Mouse (Mus musculus) liver, adult 2 months (tissue): ENCODE results near the gene Serp1. TPM values are rescaled to one million over a fixed set of nuclear protein-coding genes. Genes with fewer than 3 reads are reported as not detected.

Source experiments
- DNase-seq: peaks from one replicate; pipeline ENCODE4 v3.0.0-alpha.2; 2011; ENCODE audit warnings: low read depth, low spot score; ENCODE audit errors: extremely low read depth
- H3K27ac ChIP-seq: fragments of 200-500 bp; replicated peaks from 2 replicates; pipeline ENCODE4 v1.5.1; 2012; ENCODE audit warnings: low read depth, mild to moderate bottlenecking, control low read depth, inconsistent platforms, low read length; ENCODE audit not compliant: insufficient read depth
- H3K27me3 ChIP-seq: fragments of 200-500 bp; 2 replicates; pipeline ENCODE4 v1.6.1; 2012; ENCODE audit warnings: mild to moderate bottlenecking, moderate library complexity, low read length, inconsistent platforms; ENCODE audit not compliant: control insufficient read depth, insufficient read depth
- H3K36me3 ChIP-seq: fragments of 200-500 bp; 2 replicates; pipeline ENCODE4 v1.6.1; 2012; ENCODE audit warnings: low read length, inconsistent platforms; ENCODE audit not compliant: control insufficient read depth, insufficient read depth
- H3K4me1 ChIP-seq: fragments of 200-500 bp; 2 replicates; pipeline ENCODE4 v1.6.1; 2011; ENCODE audit warnings: low read length; ENCODE audit not compliant: control insufficient read depth, insufficient read depth
- H3K4me3 ChIP-seq: fragments of 200-500 bp; 2 replicates; pipeline ENCODE4 v1.5.1; 2011; ENCODE audit warnings: low read depth, mild to moderate bottlenecking, control low read depth, low read length, moderate library complexity; ENCODE audit not compliant: insufficient read depth
- H3K79me2 ChIP-seq: fragments of 200-500 bp; 2 replicates; pipeline ENCODE4 v1.6.1; 2012; ENCODE audit warnings: inconsistent platforms, mild to moderate bottlenecking, low read length, moderate library complexity; ENCODE audit not compliant: control insufficient read depth, insufficient read depth
- H3K9ac ChIP-seq: fragments of 200-500 bp; 2 replicates; pipeline ENCODE4 v1.6.1; 2012; ENCODE audit warnings: low read depth, mild to moderate bottlenecking, control low read depth, inconsistent platforms, low read length
- CTCF ChIP-seq: fragments of 200-500 bp; IDR thresholded peaks from 2 replicates; pipeline ENCODE4 v1.5.1; 2011; ENCODE audit warnings: low read depth, low read length, control low read depth
- POLR2A ChIP-seq: fragments of 200-500 bp; IDR thresholded peaks from 2 replicates; pipeline ENCODE4 v1.6.1; 2011; ENCODE audit warnings: low read length, control low read depth; ENCODE audit not compliant: insufficient read depth; ENCODE audit errors: extremely low read depth
- WGBS: fragments of 180-500 bp; shearing (Covaris S2); methylation state at CpG from one replicate; pipeline ENCODE4 v1.1.7; 2018; 5-methylcytosine and 5-hydroxymethylcytosine counted together
- polyA plus RNA-seq: library from polyadenylated mRNA; depleted of rRNA; stranded (reverse); fragments of >200 nt; gene quantifications from 2 replicates; pipeline ENCODE4 v1.2.3, GENCODE M21; 2012
- total RNA-seq: library from RNA; depleted of rRNA; stranded (reverse); fragments of >200 nt; gene quantifications from 2 replicates; pipeline ENCODE4 v1.2.3, GENCODE M21; 2014

The Serp1 gene
- total and polyA plus RNA-seq, 2 experiments = 45.5 to 177 TPM

GRCm38 (mm10) chr3:58515947-58516601, 9.6 kb downstream of the Serp1 start:
- 68% methylated on average over 1 of the region's 1 CpGs for WGBS
- Histone ChIP-seq H3K4me1 (no peaks in the 10 kb centered on the region; the same call in 1 of the 2 replicates), H3K27me3 (no peaks in the 10 kb centered on the region), H3K4me3 (no peak overlapping the region), H3K79me2 (no peaks in the 10 kb centered on the region), H3K27ac (no peak overlapping the region), H3K36me3 (peaks cover 3% of the 10 kb centered on the region; the same call in 1 of the 2 replicates), H3K9ac (no peak overlapping the region)
- TF ChIP-seq CTCF (no peak), POLR2A (no peak)
- no peak for DNase-seq

- H3K79me2 ChIP-seq = no peaks in the 10 kb centered on the region
- no peak for TF ChIP-seq POLR2A
- no peak for TF ChIP-seq CTCF
- no peaks in the 10 kb centered on the region for H3K27me3 ChIP-seq
- H3K9ac ChIP-seq = no peak overlapping the region
- H3K36me3 ChIP-seq = no peaks in the 10 kb centered on the region
- WGBS = 82% methylated on average over 4 of the region's 4 CpGs
- no peak overlapping the region for H3K27ac ChIP-seq
- DNase-seq = no peak
- no peak overlapping the region for H3K4me3 ChIP-seq
- peaks cover 4% of the 10 kb centered on the region; the same call in 1 of the 2 replicates for H3K4me1 ChIP-seq
Observed at GRCm38 (mm10) chr3:58513483-58513882, 12.2 kb downstream of the Serp1 start.

DNA sequence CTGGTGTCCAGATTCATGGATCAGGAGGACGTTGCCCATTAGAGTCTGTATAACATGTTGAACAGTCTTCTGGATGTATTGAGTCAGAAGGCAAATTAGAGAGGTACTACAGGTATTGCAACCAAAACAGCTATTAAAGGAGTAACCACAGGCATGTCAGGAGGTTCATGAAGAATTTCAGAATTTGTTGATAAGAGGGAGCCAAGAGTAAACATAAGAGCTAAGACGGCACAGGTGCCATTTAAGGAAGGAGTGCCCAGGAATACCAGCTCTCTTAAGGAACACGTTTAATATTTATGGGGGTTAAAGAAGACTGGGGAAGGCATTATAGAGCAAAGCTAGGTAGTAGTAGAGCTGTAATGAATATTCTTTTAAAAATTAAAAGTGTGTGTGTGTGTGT, 13.0 kb downstream of the Serp1 start:
- Histone ChIP-seq H3K79me2 (no peaks in the 10 kb centered on the region), H3K9ac (no peak overlapping the region), H3K4me1 (peaks cover 5% of the 10 kb centered on the region; the same call in 1 of the 2 replicates), H3K27me3 (no peaks in the 10 kb centered on the region), H3K4me3 (no peak overlapping the region), H3K36me3 (no peaks in the 10 kb centered on the region), H3K27ac (no peak overlapping the region)
- 73% methylated on average over 3 of the region's 3 CpGs for WGBS
- TF ChIP-seq CTCF (no peak), POLR2A (no peak)
- no peak for DNase-seq

GRCm38 (mm10) chr3:58511581-58511980, 14.1 kb downstream of the Serp1 start:
- no peak overlapping the region for H3K27ac ChIP-seq
- TF ChIP-seq POLR2A (no peak), CTCF (peak; percentile 70)
- H3K27me3 ChIP-seq = no peaks in the 10 kb centered on the region
- H3K9ac ChIP-seq = no peak overlapping the region
- no peak overlapping the region for H3K4me3 ChIP-seq
- peaks cover 5% of the 10 kb centered on the region; the same call in 1 of the 2 replicates for H3K4me1 ChIP-seq
- no peak for DNase-seq
- no peaks in the 10 kb centered on the region for H3K79me2 ChIP-seq
- H3K36me3 ChIP-seq = no peaks in the 10 kb centered on the region

- Histone ChIP-seq H3K27ac (peak overlapping the region; percentile 48), H3K27me3 (no peaks in the 10 kb centered on the region), H3K79me2 (no peaks in the 10 kb centered on the region), H3K9ac (peak overlapping the region; percentile 35; the same call in 1 of the 2 replicates), H3K36me3 (no peaks in the 10 kb centered on the region), H3K4me3 (no peak overlapping the region), H3K4me1 (peaks cover 5% of the 10 kb centered on the region; the same call in 1 of the 2 replicates)
- peak; percentile 86 for DNase-seq
- WGBS = 24% methylated on average over 7 of the region's 7 CpGs
- TF ChIP-seq CTCF = no peak
- no peak for TF ChIP-seq POLR2A
Observed at GRCm38 (mm10) chr3:58508020-58508750, 17.5 kb downstream of the Serp1 start.

DNA sequence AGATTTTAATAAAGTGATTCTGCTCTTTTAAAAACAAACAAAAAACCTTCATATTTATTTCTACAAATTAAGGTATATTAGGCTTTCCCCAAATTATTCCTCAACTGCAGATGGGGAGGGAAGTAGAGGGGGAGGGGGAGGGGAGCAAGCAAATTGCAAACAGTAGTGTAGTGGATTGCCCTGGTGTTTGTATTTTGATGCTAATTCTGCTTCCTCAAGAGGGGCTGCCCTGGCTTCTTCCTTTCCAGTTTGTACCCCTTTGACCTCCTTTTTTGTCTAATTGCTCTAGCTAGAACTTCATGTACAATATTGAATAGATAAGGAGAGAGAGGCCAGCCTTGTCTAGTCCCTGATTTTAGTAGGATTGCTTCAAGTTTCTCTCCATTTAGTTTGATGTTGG, 21.0 kb downstream of the Serp1 start:
- DNase-seq = no peak

More for the DNA sequence above, 21.0 kb downstream of the Serp1 start:
- H3K4me1 ChIP-seq = peaks cover 5% of the 10 kb centered on the region; the same call in 1 of the 2 replicates
- no peaks in the 10 kb centered on the region for H3K27me3 ChIP-seq
- H3K4me3 ChIP-seq = no peak overlapping the region
- H3K79me2 ChIP-seq = no peaks in the 10 kb centered on the region
- H3K27ac ChIP-seq = no peak overlapping the region
- TF ChIP-seq CTCF = no peak
- H3K9ac ChIP-seq = no peak overlapping the region
- no peaks in the 10 kb centered on the region for H3K36me3 ChIP-seq
